Mouse (Mus musculus) heart, embryonic 11.5 days (tissue): ENCODE data around the gene Dysf. TPM values are rescaled to one million over a fixed set of nuclear protein-coding genes. Genes with fewer than 3 reads are reported as not detected.

Experiments
- ATAC-seq: fragments of 200-750 bp; cut with Nextera tagmentation; replicated peaks from 2 replicates; pipeline ENCODE4 v1.8.0; 2017; ENCODE audit warnings: moderate library complexity; ENCODE audit not compliant: insufficient number of reproducible peaks, low FRiP score, low TSS enrichment
- H3K27ac ChIP-seq: fragments of 300-500 bp; sonication (generic); 2 replicates; pipeline ENCODE4 v1.5.1; 2014; ENCODE audit warnings: mild to moderate bottlenecking, low read depth, low read length
- H3K27me3 ChIP-seq: fragments of 300-500 bp; sonication (generic); 2 replicates; pipeline ENCODE4 v1.6.1; 2014; ENCODE audit warnings: mild to moderate bottlenecking, low read length, mixed read lengths; ENCODE audit not compliant: control insufficient read depth, insufficient read depth
- H3K36me3 ChIP-seq: fragments of 300-500 bp; sonication (generic); 2 replicates; pipeline ENCODE4 v1.6.1; 2014; ENCODE audit warnings: mild to moderate bottlenecking, low read length, moderate library complexity, mixed read lengths; ENCODE audit not compliant: control insufficient read depth, insufficient read depth
- H3K4me1 ChIP-seq: fragments of 300-500 bp; sonication (generic); 2 replicates; pipeline ENCODE4 v1.6.1; 2014; ENCODE audit warnings: low read length; ENCODE audit not compliant: control insufficient read depth, insufficient read depth
- H3K4me2 ChIP-seq: fragments of 300-500 bp; sonication (generic); 2 replicates; pipeline ENCODE4 v1.6.1; 2014; ENCODE audit warnings: mild to moderate bottlenecking, moderate library complexity
- H3K4me3 ChIP-seq: fragments of 300-500 bp; sonication (generic); 2 replicates; pipeline ENCODE4 v1.5.1; 2014; ENCODE audit warnings: low read depth, low read length
- H3K9ac ChIP-seq: fragments of 300-500 bp; sonication (generic); 2 replicates; pipeline ENCODE4 v1.6.1; 2014; ENCODE audit warnings: mild to moderate bottlenecking, low read depth, low read length, moderate library complexity
- H3K9me3 ChIP-seq: fragments of 300-500 bp; sonication (generic); replicated peaks from 2 replicates; pipeline ENCODE4 v1.6.1; 2016; ENCODE audit warnings: low read length; ENCODE audit not compliant: control insufficient read depth
- WGBS: fragments of 180-500 bp; shearing (Covaris S2); extraction: QIAGEN DNeasy Blood & Tissue Kit; methylation state at CpG from one replicate; pipeline ENCODE4 v1.1.7; 2014; ENCODE audit not compliant: insufficient replicate concordance; 5-methylcytosine and 5-hydroxymethylcytosine counted together
- polyA plus RNA-seq: library from polyadenylated mRNA; unstranded; fragments of >200 nt; fragmentation: Nextera tagmentation; extraction: Ambion mirVana; gene quantifications from 2 replicates; pipeline ENCODE4 v1.2.1, GENCODE M21; 2014

Dysf gene
- polyA plus RNA-seq, 1 experiment from 2014 or later, result 11.6 TPM

DNA sequence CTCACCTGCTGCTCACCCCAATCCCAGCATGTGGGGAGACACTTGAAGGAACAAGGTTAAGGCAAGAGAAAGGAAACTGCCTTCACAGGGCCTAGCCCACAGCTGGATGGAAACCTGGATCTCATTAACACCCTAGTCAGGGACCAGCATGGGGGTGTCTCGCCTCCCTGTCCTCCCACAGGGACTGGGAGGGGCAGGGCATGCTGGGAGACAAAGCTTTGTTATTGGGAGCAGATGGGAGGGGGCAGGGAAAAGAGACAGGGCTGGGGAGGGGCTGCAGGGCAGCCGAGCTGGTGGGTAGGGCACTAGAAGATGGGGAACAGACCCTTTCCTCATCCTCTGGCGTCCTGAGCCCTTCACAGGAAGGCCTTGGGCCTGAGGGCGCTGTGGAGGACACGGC lies 220.4 kb downstream of the Dysf start:
- H3K9ac ChIP-seq, result no peak overlapping the region
- no peak overlapping the region for H3K27ac ChIP-seq
- H3K4me2 ChIP-seq, result no peak overlapping the region
- peaks cover 53% of the 10 kb centered on the region for H3K4me1 ChIP-seq
- H3K9me3 ChIP-seq, result no peaks in the 10 kb centered on the region
- H3K27me3 ChIP-seq, result peaks cover 8% of the 10 kb centered on the region; the same call in 1 of the 2 replicates
- ATAC-seq, result no peak
- WGBS, result 33% methylated on average over 5 of the region's 5 CpGs
- no peaks in the 10 kb centered on the region for H3K36me3 ChIP-seq
- no peak overlapping the region for H3K4me3 ChIP-seq

DNA sequence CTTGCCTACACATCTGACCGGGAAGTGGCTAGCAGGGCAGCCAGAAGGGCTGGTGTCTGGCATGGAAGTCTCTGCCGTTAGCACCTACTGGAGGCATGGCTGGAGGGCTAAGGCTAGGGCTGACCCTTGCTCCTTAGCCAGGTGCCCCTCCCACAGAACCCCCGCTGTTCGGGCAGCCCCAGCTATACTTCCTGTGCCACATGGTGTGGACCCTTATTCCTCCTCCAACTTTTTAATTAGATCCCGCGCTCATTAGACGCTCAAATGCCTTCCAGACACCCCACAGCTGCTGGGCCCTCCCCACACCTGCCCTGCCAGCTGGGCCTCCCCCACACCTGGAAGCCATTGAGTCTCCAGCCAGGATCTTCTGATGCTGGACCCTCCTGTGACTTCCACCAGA lies 221.3 kb downstream of the Dysf start:
- H3K9me3 ChIP-seq, result no peaks in the 10 kb centered on the region
- ATAC-seq, result no peak
- 56% methylated on average over 7 of the region's 7 CpGs for WGBS
- no peak overlapping the region for H3K4me3 ChIP-seq
- H3K27me3 ChIP-seq, result peaks cover 8% of the 10 kb centered on the region; the same call in 1 of the 2 replicates
- no peaks in the 10 kb centered on the region for H3K36me3 ChIP-seq
- no peak overlapping the region for H3K4me2 ChIP-seq
- peaks cover 55% of the 10 kb centered on the region for H3K4me1 ChIP-seq
- no peak overlapping the region for H3K27ac ChIP-seq
- H3K9ac ChIP-seq, result no peak overlapping the region

DNA sequence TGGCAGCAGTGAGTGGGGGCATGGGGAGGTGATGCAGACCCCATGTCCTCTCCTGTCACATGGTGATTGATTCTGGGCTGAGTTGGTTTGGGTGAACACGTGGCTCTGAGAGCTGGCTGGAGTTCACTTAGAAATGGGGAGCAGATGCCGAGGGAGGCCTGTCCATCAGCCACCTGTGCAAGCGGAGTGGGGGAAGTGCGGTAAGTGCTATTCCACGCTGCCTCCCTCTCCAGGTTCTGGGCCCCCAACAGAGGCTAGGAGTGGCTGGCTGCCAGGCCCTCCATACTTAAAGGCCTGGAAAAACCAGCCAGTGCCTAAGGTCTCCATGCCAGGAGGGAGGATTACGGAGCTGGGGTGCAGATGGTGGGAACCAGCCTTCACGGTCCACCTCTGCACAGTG lies 222.7 kb downstream of the Dysf start:
- Histone ChIP-seq H3K27ac (no peak overlapping the region), H3K4me2 (no peak overlapping the region), H3K4me1 (peaks cover 43% of the 10 kb centered on the region), H3K9ac (no peak overlapping the region), H3K27me3 (peaks cover 8% of the 10 kb centered on the region; the same call in 1 of the 2 replicates), H3K36me3 (no peaks in the 10 kb centered on the region), H3K4me3 (no peak overlapping the region), H3K9me3 (no peaks in the 10 kb centered on the region)
- ATAC-seq, result no peak
- 66% methylated on average over 7 of the region's 7 CpGs for WGBS

DNA sequence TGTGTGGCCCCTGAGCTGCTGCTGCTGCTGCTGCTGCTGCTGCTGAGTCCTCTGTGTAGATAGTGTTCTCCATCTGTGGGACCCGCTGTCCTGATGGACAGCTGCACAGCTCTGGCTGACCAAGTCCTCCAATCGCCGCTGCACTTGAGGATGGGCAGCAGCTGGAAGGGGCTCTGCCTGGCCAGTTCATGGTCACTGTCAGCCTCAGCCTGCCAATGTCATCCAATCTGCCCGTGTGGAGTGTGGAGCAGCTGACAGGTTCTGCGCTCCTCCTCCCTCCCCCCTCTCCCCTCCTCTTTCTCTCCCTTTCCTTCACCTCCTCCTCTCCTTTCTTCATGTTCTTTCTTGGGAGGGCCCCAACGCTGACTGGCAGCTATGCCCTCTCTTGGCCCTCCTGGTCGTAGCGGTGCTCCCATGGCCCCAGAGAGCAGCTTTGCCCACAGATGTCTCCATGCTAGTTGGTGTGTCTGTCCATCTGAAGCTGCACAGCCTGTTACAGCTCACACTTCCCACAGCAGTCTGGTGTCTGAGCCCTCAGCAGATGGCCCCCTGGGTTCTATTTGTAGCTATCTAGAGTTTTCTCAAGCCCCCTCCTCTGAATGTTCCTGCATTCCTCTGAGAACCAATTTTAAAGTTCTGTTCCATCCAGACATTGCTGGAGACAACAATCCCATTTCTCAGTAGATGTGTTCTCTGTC lies 223.8 kb downstream of the Dysf start:
- no peak overlapping the region for H3K27ac ChIP-seq
- WGBS, result 26% methylated on average over 8 of the region's 8 CpGs
- no peaks in the 10 kb centered on the region for H3K9me3 ChIP-seq
- no peak; the same call in 1 of the 2 replicates for ATAC-seq
- peaks cover 33% of the 10 kb centered on the region for H3K4me1 ChIP-seq
- H3K4me3 ChIP-seq, result no peak overlapping the region
- peaks cover 8% of the 10 kb centered on the region; the same call in 1 of the 2 replicates for H3K27me3 ChIP-seq
- H3K4me2 ChIP-seq, result no peak overlapping the region
- H3K36me3 ChIP-seq, result no peaks in the 10 kb centered on the region
- no peak overlapping the region for H3K9ac ChIP-seq

DNA sequence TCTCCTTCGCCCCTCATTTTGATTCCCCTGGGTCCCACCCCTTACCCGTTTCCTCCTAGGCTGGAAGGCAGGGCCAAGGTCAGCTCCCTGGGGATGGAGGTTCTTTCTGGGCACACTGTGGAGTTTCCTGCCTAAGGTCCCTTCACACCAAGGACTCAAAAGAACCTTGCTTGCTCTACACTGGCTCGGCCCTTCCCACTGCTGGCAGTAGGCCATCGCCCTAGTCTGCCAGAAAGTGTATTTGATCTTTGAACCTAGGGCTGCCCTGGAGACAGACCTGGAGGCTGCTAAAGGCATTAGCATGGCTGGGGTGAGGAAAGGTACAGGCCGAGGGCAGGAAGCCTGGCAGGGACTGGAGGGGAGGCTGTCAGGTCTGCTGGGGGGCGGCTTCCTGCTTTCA lies 225.4 kb downstream of the Dysf start:
- WGBS, result 51% methylated on average over 6 of the region's 6 CpGs
- Histone ChIP-seq H3K4me3 (no peak overlapping the region), H3K4me2 (no peak overlapping the region), H3K9me3 (no peaks in the 10 kb centered on the region), H3K4me1 (peaks cover 23% of the 10 kb centered on the region), H3K27ac (no peak overlapping the region), H3K9ac (no peak overlapping the region), H3K36me3 (no peaks in the 10 kb centered on the region), H3K27me3 (peaks cover 5% of the 10 kb centered on the region; the same call in 1 of the 2 replicates)
- no peak for ATAC-seq

DNA sequence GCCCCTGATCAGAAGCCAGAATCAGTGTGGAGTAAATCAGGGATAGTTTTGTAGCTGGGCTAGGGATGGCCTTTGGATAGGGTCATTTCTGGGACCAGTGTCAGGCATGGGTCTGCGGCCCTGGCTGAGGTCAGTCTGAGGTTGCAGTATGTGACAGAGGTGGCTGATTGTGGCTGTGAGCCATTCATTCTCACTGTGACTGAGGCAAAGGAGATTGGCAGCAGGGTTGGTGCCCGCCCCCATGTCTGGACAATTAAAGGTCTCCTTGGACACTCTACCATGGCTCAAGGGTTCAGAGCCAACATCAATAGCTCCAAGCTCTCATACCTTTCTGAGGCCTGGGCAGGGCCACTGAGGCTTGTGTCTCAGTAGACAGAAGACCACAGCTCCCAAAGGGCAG lies 227.0 kb downstream of the Dysf start:
- H3K36me3 ChIP-seq, result no peaks in the 10 kb centered on the region
- H3K9me3 ChIP-seq, result no peaks in the 10 kb centered on the region
- no peak overlapping the region for H3K4me2 ChIP-seq
- no peak overlapping the region for H3K4me3 ChIP-seq
- no peak overlapping the region for H3K27ac ChIP-seq
- peaks cover 15% of the 10 kb centered on the region for H3K4me1 ChIP-seq
- peaks cover 2% of the 10 kb centered on the region; the same call in 1 of the 2 replicates for H3K27me3 ChIP-seq
- WGBS, result 69% methylated on average over 2 of the region's 2 CpGs
- no peak overlapping the region for H3K9ac ChIP-seq
- no peak for ATAC-seq

DNA sequence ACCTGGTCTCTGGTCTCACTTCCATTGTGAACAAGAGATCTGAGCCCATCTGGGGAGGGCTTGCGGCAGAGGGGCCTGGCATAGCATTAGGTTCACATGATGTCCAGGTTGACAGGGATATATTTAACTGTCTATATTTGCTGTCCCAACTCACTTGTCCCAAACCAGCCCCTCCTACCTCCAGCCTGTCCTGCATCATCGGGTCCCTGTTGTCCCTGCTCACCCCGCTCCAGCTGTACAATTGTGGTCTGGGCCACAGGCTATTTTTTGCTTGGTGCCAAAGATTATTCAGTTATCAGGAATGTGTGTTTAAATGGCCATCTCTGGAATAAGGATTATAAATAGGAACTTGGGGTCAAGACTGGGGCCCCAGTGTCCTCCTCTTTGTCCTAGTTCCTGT lies 235.0 kb downstream of the Dysf start:
- WGBS, result 71% methylated on average over 3 of the region's 3 CpGs
- H3K9ac ChIP-seq, result no peak overlapping the region
- no peak overlapping the region for H3K4me3 ChIP-seq
- ATAC-seq, result no peak
- no peak overlapping the region for H3K27ac ChIP-seq
- no peaks in the 10 kb centered on the region for H3K9me3 ChIP-seq
- H3K36me3 ChIP-seq, result no peaks in the 10 kb centered on the region
- H3K4me1 ChIP-seq, result peaks cover 8% of the 10 kb centered on the region; the same call in 1 of the 2 replicates
- no peak overlapping the region for H3K4me2 ChIP-seq
- no peaks in the 10 kb centered on the region for H3K27me3 ChIP-seq

DNA sequence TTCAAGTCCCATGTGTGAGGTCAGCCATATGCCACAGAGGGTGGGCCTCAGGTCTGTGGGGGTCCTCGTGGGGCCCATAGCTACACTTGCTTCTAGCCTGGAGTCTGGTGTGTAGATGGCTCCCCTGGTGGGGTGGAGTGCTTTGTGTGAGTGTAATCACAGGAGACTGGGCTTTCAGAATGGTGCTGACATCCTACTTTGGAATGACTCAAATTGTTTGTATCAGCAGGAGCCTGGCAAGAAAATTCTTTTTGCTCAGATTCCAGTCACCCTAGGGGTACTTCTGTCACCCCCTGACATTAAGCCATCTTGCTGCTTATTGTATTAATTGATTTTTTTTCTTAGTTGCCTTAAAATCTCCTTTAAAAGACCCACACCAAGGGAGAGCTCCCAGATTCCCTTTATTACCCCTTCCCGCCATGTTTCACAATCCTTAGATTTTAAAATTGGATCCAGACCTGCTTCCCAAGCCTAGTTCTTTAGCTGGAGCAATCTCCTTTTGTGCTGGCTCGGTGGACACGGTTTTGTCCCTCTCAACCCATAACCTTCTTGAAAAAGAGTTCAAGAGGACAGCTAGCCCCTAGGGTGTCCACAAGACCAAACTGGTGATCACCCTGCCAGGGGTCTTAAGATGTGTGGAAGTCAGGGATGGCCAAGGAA lies 237.8 kb downstream of the Dysf start:
- H3K4me1 ChIP-seq, result peaks cover 8% of the 10 kb centered on the region; the same call in 1 of the 2 replicates
- H3K36me3 ChIP-seq, result no peaks in the 10 kb centered on the region
- no peak for ATAC-seq
- H3K9me3 ChIP-seq, result no peaks in the 10 kb centered on the region
- H3K27ac ChIP-seq, result no peak overlapping the region
- H3K9ac ChIP-seq, result no peak overlapping the region
- no peak overlapping the region for H3K4me3 ChIP-seq
- no peaks in the 10 kb centered on the region for H3K27me3 ChIP-seq
- H3K4me2 ChIP-seq, result no peak overlapping the region
- 74% methylated on average over 4 of the region's 4 CpGs for WGBS
